Mouse (Mus musculus): Measurements from ENCODE around the gene Nfib. TPM values are rescaled to one million over a fixed set of nuclear protein-coding genes. Genes with fewer than 3 reads are reported as not detected.

Nfib gene
- total and polyA plus RNA-seq, 3 experiments, result not detected

DNA sequence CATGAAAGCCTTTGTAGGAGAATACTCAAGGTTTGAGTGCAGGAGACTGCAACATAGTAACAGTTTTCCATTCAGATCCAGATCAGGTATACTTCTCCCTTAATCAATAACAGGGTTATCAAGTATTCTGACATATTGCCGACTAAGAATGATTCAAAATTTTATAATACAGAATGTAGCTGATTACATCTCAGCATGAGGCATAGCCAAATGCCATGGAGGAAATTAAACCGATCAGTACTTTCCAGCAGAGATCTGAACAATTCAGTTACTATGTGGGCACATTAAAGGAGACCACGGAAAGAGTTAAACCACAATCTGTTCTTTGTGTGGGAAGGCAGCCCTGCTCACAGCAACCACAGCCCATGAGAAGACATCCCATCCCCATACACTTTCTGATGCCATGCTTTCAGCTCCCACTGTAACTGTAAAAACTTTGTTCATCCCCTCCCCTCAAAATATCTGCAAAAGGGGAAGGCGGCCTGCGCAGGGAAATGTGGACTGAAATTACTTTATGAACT, 204.9 kb downstream of the Nfib start:
- DNase-seq (ENCODE audit: low read depth, low spot score), result no peak
- no peaks in the 10 kb centered on the region for H3K36me3 ChIP-seq (ENCODE audit: control insufficient read depth in 1 of 2, insufficient read depth in 2 of 2, low read length in 2 of 2)
- H3K27ac ChIP-seq (ENCODE audit: control insufficient read depth, low read depth, low read length), result no peak overlapping the region
- H3K4me1 ChIP-seq (ENCODE audit: control insufficient read depth in 1 of 2, insufficient read depth in 2 of 2, low read length in 2 of 2), result no peaks in the 10 kb centered on the region
- no peak overlapping the region for H3K4me3 ChIP-seq (ENCODE audit: control insufficient read depth in 1 of 2, insufficient read depth in 1 of 2, low read depth in 2 of 2, low read length in 2 of 2)
- no peak for TF ChIP-seq GATA1 (IDR thresholded peaks at IDR 0.05; ENCODE audit: low read depth, low read length)
- TF ChIP-seq MYC (IDR thresholded peaks at IDR 0.05; ENCODE audit: low read depth, low read length), result no peak
- TF ChIP-seq CTCF (IDR thresholded peaks at IDR 0.05 in 2 of 3, conservative IDR thresholded peaks at IDR 0.05 in 1 of 3; ENCODE audit: control insufficient read depth in 1 of 3, insufficient read depth in 1 of 3, low read depth in 2 of 3, low read length in 3 of 3, poor library complexity in 1 of 3, severe bottlenecking in 1 of 3), result no peak
- no peak for TF ChIP-seq ZMIZ1 (IDR thresholded peaks at IDR 0.05; ENCODE audit: low read depth, low read length)
- no peak for TF ChIP-seq NELFE (IDR thresholded peaks at IDR 0.05; ENCODE audit: low read depth, low read length)
- TF ChIP-seq MYB (IDR thresholded peaks at IDR 0.05; ENCODE audit: low read depth, low read length), result no peak
- no peak for TF ChIP-seq POLR2A (IDR thresholded peaks at IDR 0.05; ENCODE audit: control insufficient read depth in 1 of 2, insufficient read depth in 1 of 2, low read depth in 1 of 2, low read length in 2 of 2, poor library complexity in 1 of 2)
- no peak for TF ChIP-seq TCF12 (IDR thresholded peaks at IDR 0.05; ENCODE audit: low read depth, low read length)
- no peak for TF ChIP-seq RCOR1 (IDR thresholded peaks at IDR 0.05; ENCODE audit: low read depth, low read length)
- no peak for TF ChIP-seq CHD2 (IDR thresholded peaks at IDR 0.05; ENCODE audit: low read length)
- no peak for TF ChIP-seq UBTF (IDR thresholded peaks at IDR 0.05; ENCODE audit: borderline replicate concordance, insufficient read depth, low read depth, low read length)
- TF ChIP-seq USF2 (IDR thresholded peaks at IDR 0.05; ENCODE audit: borderline replicate concordance in 1 of 2, insufficient read depth in 1 of 2, low read depth in 1 of 2, low read length in 2 of 2), result no peak
- no peak for TF ChIP-seq RAD21 (IDR thresholded peaks at IDR 0.05; ENCODE audit: low read depth, low read length)
- TF ChIP-seq ZC3H11A (IDR thresholded peaks at IDR 0.05; ENCODE audit: low read depth, low read length), result no peak
- H3K9ac ChIP-seq (ENCODE audit: control insufficient read depth, low read depth, low read length, poor library complexity, severe bottlenecking), result no peak overlapping the region
- H3K27me3 ChIP-seq (ENCODE audit: control insufficient read depth in 1 of 2, insufficient read depth in 2 of 2, low read length in 2 of 2), result no peaks in the 10 kb centered on the region
- no peaks in the 10 kb centered on the region for H3K79me2 ChIP-seq (ENCODE audit: control insufficient read depth, insufficient read depth, low read length, poor library complexity)
- H3K9me3 ChIP-seq (replicated peaks; ENCODE audit: insufficient read depth, low read length), result no peaks in the 10 kb centered on the region

- no peaks in the 10 kb centered on the region for H3K9me3 ChIP-seq (replicated peaks; ENCODE audit: insufficient read depth, low read length)
- H3K27me3 ChIP-seq (ENCODE audit: control insufficient read depth in 1 of 2, insufficient read depth in 2 of 2, low read length in 2 of 2), result no peaks in the 10 kb centered on the region
- H3K36me3 ChIP-seq (ENCODE audit: control insufficient read depth in 1 of 2, insufficient read depth in 2 of 2, low read length in 2 of 2), result no peaks in the 10 kb centered on the region
- no peaks in the 10 kb centered on the region for H3K79me2 ChIP-seq (ENCODE audit: control insufficient read depth, insufficient read depth, low read length, poor library complexity)
- no peak for DNase-seq (ENCODE audit: low read depth, low spot score)
- H3K4me3 ChIP-seq (ENCODE audit: control insufficient read depth in 1 of 2, insufficient read depth in 1 of 2, low read depth in 2 of 2, low read length in 2 of 2), result no peak overlapping the region
- H3K9ac ChIP-seq (ENCODE audit: control insufficient read depth, low read depth, low read length, poor library complexity, severe bottlenecking), result no peak overlapping the region
- no peak overlapping the region for H3K27ac ChIP-seq (ENCODE audit: control insufficient read depth, low read depth, low read length)
- H3K4me1 ChIP-seq (ENCODE audit: control insufficient read depth in 1 of 2, insufficient read depth in 2 of 2, low read length in 2 of 2), result no peaks in the 10 kb centered on the region
- TF ChIP-seq NRF1 (IDR thresholded peaks at IDR 0.05; ENCODE audit: insufficient read depth, low read depth, low read length, poor library complexity, severe bottlenecking) (no peak), POLR2AphosphoS2 (IDR thresholded peaks at IDR 0.05; ENCODE audit: low read length) (no peak), MAX (IDR thresholded peaks at IDR 0.05; ENCODE audit: low read length) (no peak), GABPA (IDR thresholded peaks at IDR 0.05; ENCODE audit: low read depth, low read length) (no peak), BHLHE40 (IDR thresholded peaks at IDR 0.05; ENCODE audit: borderline replicate concordance, low read depth, low read length) (no peak), EP300 (IDR thresholded peaks at IDR 0.05; ENCODE audit: low read depth in 1 of 2, low read length in 2 of 2) (no peak)
Measured at GRCm38 (mm10) chr4:82499725-82500577, 205.6 kb downstream of the Nfib start.
